Mouse (Mus musculus) forebrain, embryonic 14.5 days (tissue): ENCODE measurements at regions not wholly inside any gene's neighbourhood (a gene's known extent, or its start where the extent isn't known, plus 50 kb on each side); places are given as distances from the start of the nearest gene placed in this dataset.
"Not testable (repeated sequence)": the region's sequence is repeated elsewhere in the genome, so short reads cannot be mapped to it uniquely, and the experiment has no call there.

Experiments
- ATAC-seq: fragments of 200-750 bp; cut with Nextera tagmentation; 2 replicates; pipeline ENCODE4 v1.8.0; 2017; ENCODE audit warnings: mild to moderate bottlenecking, moderate library complexity
- DNase-seq: peaks from one replicate; pipeline ENCODE4 v3.0.0-alpha.2; 2015; ENCODE audit warnings: low spot score
- H3K27ac ChIP-seq: fragments of 300-500 bp; sonication (generic); 2 replicates; pipeline ENCODE4 v1.5.1; 2014; ENCODE audit warnings: low read depth, mild to moderate bottlenecking, control low read depth, low read length, moderate library complexity
- H3K27me3 ChIP-seq: fragments of 300-500 bp; sonication (generic); replicated peaks from 2 replicates; pipeline ENCODE4 v1.6.1; 2014; ENCODE audit warnings: low read length, control low read depth, mixed read lengths; ENCODE audit not compliant: control insufficient read depth, insufficient read depth
- H3K36me3 ChIP-seq: fragments of 300-500 bp; sonication (generic); 2 replicates; pipeline ENCODE4 v1.6.1; 2014; ENCODE audit warnings: low read length, control low read depth; ENCODE audit not compliant: control insufficient read depth, insufficient read depth
- H3K4me1 ChIP-seq: fragments of 300-500 bp; sonication (generic); 2 replicates; pipeline ENCODE4 v1.6.1; 2014; ENCODE audit warnings: antibody characterized with exemption, low read length, control low read depth; ENCODE audit not compliant: control insufficient read depth, insufficient read depth
- H3K4me2 ChIP-seq: fragments of 300-500 bp; sonication (generic); 2 replicates; pipeline ENCODE4 v1.6.1; 2014; ENCODE audit warnings: mild to moderate bottlenecking, control low read depth, low read length
- H3K4me3 ChIP-seq: fragments of 300-500 bp; sonication (generic); 2 replicates; pipeline ENCODE4 v1.5.1; 2014; ENCODE audit warnings: low read depth, low read length, control low read depth
- H3K9ac ChIP-seq: fragments of 300-500 bp; sonication (generic); 2 replicates; pipeline ENCODE4 v1.6.1; 2014; ENCODE audit warnings: mild to moderate bottlenecking, low read length, control low read depth, moderate library complexity
- H3K9me3 ChIP-seq: fragments of 300-500 bp; sonication (generic); replicated peaks from 2 replicates; pipeline ENCODE4 v1.6.1; 2016; ENCODE audit warnings: low read length, control low read depth, mixed read lengths; ENCODE audit not compliant: control insufficient read depth
- WGBS: fragments of 180-500 bp; shearing (Covaris S2); extraction: QIAGEN DNeasy Blood & Tissue Kit; methylation state at CpG from one replicate; pipeline ENCODE4 v1.1.7; 2014; 5-methylcytosine and 5-hydroxymethylcytosine counted together

DNA sequence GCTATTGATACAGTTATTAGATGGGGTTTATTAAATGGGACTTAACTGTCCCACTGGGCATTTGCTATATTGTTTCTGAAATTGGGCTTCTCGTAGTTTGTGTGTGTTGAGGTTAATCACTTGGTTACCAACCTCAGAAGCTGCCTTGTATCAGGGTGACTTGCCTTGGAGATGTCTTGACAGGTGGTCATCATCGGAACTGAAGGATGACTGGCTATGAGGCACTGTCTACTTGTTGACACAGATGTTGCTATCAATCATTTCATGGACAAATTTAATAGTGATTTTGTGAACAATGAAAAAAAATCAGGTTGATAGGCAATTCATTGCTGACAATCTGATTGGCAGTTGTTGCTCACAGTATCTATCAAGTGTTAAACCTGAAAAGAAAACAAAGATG is 261.4 kb upstream of the Arhgap42 start:
- Histone ChIP-seq H3K36me3 (no peaks in the 10 kb centered on the region), H3K4me3 (no peak overlapping the region), H3K9ac (no peak overlapping the region), H3K27ac (no peak overlapping the region), H3K9me3 (no peaks in the 10 kb centered on the region), H3K4me1 (no peaks in the 10 kb centered on the region), H3K27me3 (no peaks in the 10 kb centered on the region), H3K4me2 (no peak overlapping the region)
- ATAC-seq (no peak), DNase-seq (no peak)
- WGBS, result 85% methylated on average over 2 of the region's 2 CpGs

GRCm38 (mm10) chr9:9493594-9494182 is 254.8 kb upstream of the Arhgap42 start:
- Histone ChIP-seq H3K9ac (no peak overlapping the region), H3K4me1 (no peaks in the 10 kb centered on the region), H3K27me3 (no peaks in the 10 kb centered on the region), H3K9me3 (no peaks in the 10 kb centered on the region), H3K4me3 (no peak overlapping the region), H3K36me3 (no peaks in the 10 kb centered on the region), H3K4me2 (no peak overlapping the region), H3K27ac (no peak overlapping the region)
- ATAC-seq (no peak), DNase-seq (no peak)
- WGBS, result 50% methylated on average over 3 of the region's 3 CpGs

DNA sequence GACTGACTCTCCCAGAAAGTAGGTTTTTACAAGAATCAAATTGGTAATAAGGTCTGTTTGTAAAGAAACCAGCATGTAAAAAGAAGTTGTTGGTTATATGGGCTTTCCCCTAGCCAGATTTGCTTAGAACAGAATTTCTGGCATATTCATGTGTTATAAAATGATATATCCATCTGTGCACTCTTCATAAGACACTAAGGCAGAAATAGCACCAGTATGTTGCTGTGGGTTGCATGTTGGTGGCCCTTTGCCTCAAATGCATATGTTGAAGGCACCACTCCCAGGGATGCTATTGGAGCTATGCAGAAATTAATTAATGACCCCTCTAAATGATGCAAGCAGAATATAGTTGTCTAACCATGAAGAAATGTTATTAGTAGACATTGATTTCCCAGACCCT is 238.2 kb upstream of the Arhgap42 start:
- Histone ChIP-seq H3K36me3 (no peaks in the 10 kb centered on the region), H3K4me2 (no peak overlapping the region), H3K9me3 (no peaks in the 10 kb centered on the region), H3K4me3 (no peak overlapping the region), H3K4me1 (peaks cover 9% of the 10 kb centered on the region), H3K9ac (no peak overlapping the region), H3K27ac (no peak overlapping the region), H3K27me3 (no peaks in the 10 kb centered on the region)
- ATAC-seq (no peak), DNase-seq (peak; percentile 11)

- H3K4me2 ChIP-seq, result no peak overlapping the region
- no peaks in the 10 kb centered on the region for H3K36me3 ChIP-seq
- peaks cover 9% of the 10 kb centered on the region for H3K4me1 ChIP-seq
- no peak overlapping the region for H3K4me3 ChIP-seq
- H3K9ac ChIP-seq, result no peak overlapping the region
- no peaks in the 10 kb centered on the region for H3K9me3 ChIP-seq
- no peak overlapping the region for H3K27ac ChIP-seq
- H3K27me3 ChIP-seq, result no peaks in the 10 kb centered on the region
- 20% methylated on average over 8 of the region's 8 CpGs for whole genome bisulfite sequencing
- ATAC-seq (peak; percentile 90), DNase-seq (peak; percentile 84)
Observed at GRCm38 (mm10) chr9:9475009-9475744, 236.3 kb upstream of the Arhgap42 start.

DNA sequence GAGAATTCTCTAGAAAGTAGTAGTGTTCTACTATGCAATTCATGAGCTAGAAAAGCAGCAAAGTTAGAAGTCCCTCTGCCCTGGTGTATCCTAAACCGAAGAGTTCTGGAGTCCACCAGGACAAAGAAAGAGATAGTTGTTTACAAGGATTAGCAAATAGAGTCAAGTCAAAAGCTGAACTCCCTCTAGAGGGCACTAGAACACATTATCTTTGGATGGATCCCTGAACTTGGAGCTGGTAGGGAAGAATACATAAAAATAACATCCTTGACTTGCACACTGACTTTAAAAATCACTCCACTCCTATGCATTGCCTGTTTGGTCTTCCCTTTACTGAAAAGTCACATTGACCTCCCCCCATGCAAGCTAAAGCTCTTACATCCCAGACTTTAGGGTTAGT is 205.3 kb upstream of the Arhgap42 start:
- no peaks in the 10 kb centered on the region for H3K27me3 ChIP-seq
- no peak overlapping the region for H3K4me3 ChIP-seq
- H3K36me3 ChIP-seq, result no peaks in the 10 kb centered on the region
- no peaks in the 10 kb centered on the region for H3K4me1 ChIP-seq
- H3K9me3 ChIP-seq, result no peaks in the 10 kb centered on the region
- no peak overlapping the region for H3K27ac ChIP-seq
- ATAC-seq (no peak), DNase-seq (peak; percentile 0)
- H3K4me2 ChIP-seq, result no peak overlapping the region
- whole genome bisulfite sequencing, result 89% methylated on average over 1 of the region's 1 CpGs
- H3K9ac ChIP-seq, result no peak overlapping the region

DNA sequence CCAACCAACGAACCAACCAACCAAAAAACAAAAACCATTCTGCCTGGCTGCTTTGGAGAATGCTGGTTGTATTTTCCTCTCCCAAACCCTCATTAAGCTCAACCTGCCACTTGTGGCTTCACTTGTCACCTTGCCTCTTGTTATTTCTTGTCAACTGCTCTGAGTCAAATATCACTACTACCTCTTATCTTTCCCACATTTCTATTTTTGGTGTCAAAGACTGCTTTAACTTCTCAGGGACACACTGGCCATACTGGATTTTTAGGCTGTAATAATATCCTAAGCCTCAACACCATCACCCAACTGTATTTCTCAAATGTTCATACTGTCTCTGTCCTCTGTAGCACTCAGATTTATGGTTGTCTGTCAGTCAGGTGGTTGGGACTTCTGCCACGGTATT is 181.4 kb upstream of the Arhgap42 start:
- H3K4me2 ChIP-seq, result no peak overlapping the region
- 93% methylated on average over 2 of the region's 2 CpGs for WGBS
- H3K36me3 ChIP-seq, result no peaks in the 10 kb centered on the region
- no peaks in the 10 kb centered on the region for H3K27me3 ChIP-seq
- no peak for DNase-seq
- H3K9ac ChIP-seq, result no peak overlapping the region
- no peak overlapping the region for H3K4me3 ChIP-seq
- H3K27ac ChIP-seq, result no peak overlapping the region
- no peaks in the 10 kb centered on the region for H3K9me3 ChIP-seq
- no peaks in the 10 kb centered on the region for H3K4me1 ChIP-seq
- no peak for ATAC-seq

- 72% methylated on average over 3 of the region's 3 CpGs for WGBS
- ATAC-seq (no peak), DNase-seq (peak; percentile 2)
- Histone ChIP-seq H3K4me2 (no peak overlapping the region), H3K9ac (no peak overlapping the region), H3K36me3 (no peaks in the 10 kb centered on the region), H3K27ac (no peak overlapping the region), H3K27me3 (no peaks in the 10 kb centered on the region), H3K9me3 (no peaks in the 10 kb centered on the region), H3K4me1 (no peaks in the 10 kb centered on the region), H3K4me3 (no peak overlapping the region)
Observed at GRCm38 (mm10) chr9:9412460-9413181, 173.7 kb upstream of the Arhgap42 start.

DNA sequence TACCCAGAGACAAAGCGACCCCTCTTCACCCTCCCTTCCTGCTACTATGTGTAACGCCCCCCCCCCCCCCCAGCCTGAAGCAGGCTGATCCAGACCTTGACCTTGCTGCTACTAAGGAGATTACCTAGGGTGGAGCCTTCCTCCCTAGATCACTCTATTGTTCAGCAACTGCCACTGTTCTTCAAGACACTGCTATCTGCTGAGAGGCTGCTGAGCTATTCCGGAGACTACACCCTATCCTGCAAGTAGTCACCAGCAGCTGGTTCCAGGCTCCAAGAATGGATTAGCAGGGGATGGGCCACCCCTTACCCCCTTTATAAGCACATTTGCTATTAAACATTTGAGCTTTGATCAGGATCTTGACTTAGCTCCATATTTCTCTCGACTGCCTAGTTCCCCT is 155.3 kb upstream of the Arhgap42 start:
- WGBS, result 67% methylated on average over 4 of the region's 4 CpGs
- H3K27ac ChIP-seq, ATAC-seq, H3K36me3 ChIP-seq, DNase-seq, H3K4me2 ChIP-seq, H3K4me1 ChIP-seq, H3K9me3 ChIP-seq, H3K4me3 ChIP-seq, H3K27me3 ChIP-seq, H3K9ac ChIP-seq: not testable (repeated sequence)

- ATAC-seq (no peak), DNase-seq (peak; percentile 78)
- no peak overlapping the region for H3K9ac ChIP-seq
- H3K36me3 ChIP-seq, result no peaks in the 10 kb centered on the region
- no peaks in the 10 kb centered on the region for H3K27me3 ChIP-seq
- H3K4me1 ChIP-seq, result no peaks in the 10 kb centered on the region
- no peak overlapping the region for H3K27ac ChIP-seq
- no peak overlapping the region for H3K4me3 ChIP-seq
- no peaks in the 10 kb centered on the region for H3K9me3 ChIP-seq
- 81% methylated on average over 2 of the region's 2 CpGs for WGBS
- no peak overlapping the region for H3K4me2 ChIP-seq
Observed at GRCm38 (mm10) chr9:9376650-9377189, 137.8 kb upstream of the Arhgap42 start.
